Mouse (Mus musculus) C2C12 (cell line): Measurements from ENCODE around the gene Kcnd1. TPM values are rescaled to one million over a fixed set of nuclear protein-coding genes. Genes with fewer than 3 reads are reported as not detected.

Experiments used
- H3K27me3 ChIP-seq: one replicate; pipeline ENCODE4 v1.6.1; 2011; ENCODE audit not compliant: control insufficient read depth, insufficient read depth, insufficient read length
- H3K36me3 ChIP-seq: one replicate; pipeline ENCODE4 v1.6.1; 2011; ENCODE audit not compliant: control insufficient read depth, insufficient read depth
- H3K4me3 ChIP-seq: one replicate; pipeline ENCODE4 v1.5.1; 2011; ENCODE audit warnings: mild to moderate bottlenecking, control low read depth; ENCODE audit not compliant: poor library complexity, insufficient read depth, severe bottlenecking
- H3K79me2 ChIP-seq: one replicate; pipeline ENCODE4 v1.6.1; 2011; ENCODE audit not compliant: control insufficient read depth, insufficient read depth
- H3K79me3 ChIP-seq: one replicate; pipeline ENCODE4 v1.6.1; 2011; ENCODE audit warnings: low read depth, control low read depth
- H3ac ChIP-seq: one replicate; pipeline ENCODE3; 2011; ENCODE audit warnings: low read depth; ENCODE audit not compliant: control insufficient read depth, insufficient read length
- CEBPB ChIP-seq: IDR thresholded peaks from one replicate; pipeline ENCODE4 v1.6.1; 2011; ENCODE audit warnings: low read depth, mild to moderate bottlenecking, control low read depth, moderate library complexity
- CTCF ChIP-seq: IDR thresholded peaks from one replicate; pipeline ENCODE4 v1.5.1; 2011; ENCODE audit not compliant: control insufficient read depth, insufficient read depth, insufficient read length
- FOSL1 ChIP-seq: IDR thresholded peaks from one replicate; pipeline ENCODE4 v1.8.0; 2011; ENCODE audit warnings: mild to moderate bottlenecking, low read length; ENCODE audit not compliant: poor library complexity, insufficient read depth, severe bottlenecking
- MAX ChIP-seq: IDR thresholded peaks from one replicate; pipeline ENCODE4 v1.6.1; 2011; ENCODE audit warnings: mild to moderate bottlenecking, control low read depth
- MYOD1 ChIP-seq: IDR thresholded peaks from one replicate; pipeline ENCODE4 v1.6.1; 2011; ENCODE audit warnings: low read depth; ENCODE audit not compliant: control insufficient read depth, insufficient read length
- MYOG ChIP-seq: IDR thresholded peaks from one replicate; pipeline ENCODE4 v1.6.1; 2011; ENCODE audit not compliant: control insufficient read depth, insufficient read length; ENCODE audit errors: extremely low read depth
- USF1 ChIP-seq: IDR thresholded peaks from one replicate; pipeline ENCODE4 v1.6.1; 2011; ENCODE audit warnings: low read depth, mild to moderate bottlenecking, control low read depth, moderate library complexity
- polyA plus RNA-seq: library from polyadenylated mRNA; unstranded; fragments of >200 nt; fragmentation: generic; extraction: Trizol; gene quantifications from one replicate; pipeline ENCODE4 v1.2.1, GENCODE M21; 2012; ENCODE audit warnings: missing spikeins

Gene Kcnd1
- polyA plus RNA-seq, 1 experiment: 0.11 TPM

DNA sequence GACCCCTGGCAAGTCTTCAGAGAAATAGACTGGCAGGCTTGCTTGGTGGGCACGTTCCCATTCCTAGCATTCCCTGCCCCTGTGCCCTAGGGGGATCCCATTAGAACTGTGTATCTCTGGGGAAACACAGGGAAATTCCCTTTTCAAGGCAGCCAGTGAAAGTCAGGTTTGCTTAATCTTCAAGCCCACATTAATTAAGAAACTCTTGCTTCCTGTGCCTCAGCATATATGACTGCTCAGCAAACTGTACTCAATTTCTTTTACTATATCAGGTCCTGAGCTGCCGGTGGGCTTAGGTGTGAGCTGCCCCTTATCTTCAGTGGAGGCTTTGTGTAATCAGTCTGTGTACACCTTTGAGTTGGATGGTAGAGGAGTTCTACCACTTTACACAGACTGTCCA, 43.7 kb downstream of the Kcnd1 start:
- TF ChIP-seq MAX (no peak), USF1 (no peak), CTCF (no peak), MYOG (no peak), MYOD1 (no peak)
- Histone ChIP-seq H3ac (no peak overlapping the region), H3K4me3 (no peak overlapping the region), H3K27me3 (no peaks in the 10 kb centered on the region), H3K36me3 (no peaks in the 10 kb centered on the region), H3K79me2 (peaks cover 15% of the 10 kb centered on the region), H3K79me3 (peaks cover 4% of the 10 kb centered on the region)

DNA sequence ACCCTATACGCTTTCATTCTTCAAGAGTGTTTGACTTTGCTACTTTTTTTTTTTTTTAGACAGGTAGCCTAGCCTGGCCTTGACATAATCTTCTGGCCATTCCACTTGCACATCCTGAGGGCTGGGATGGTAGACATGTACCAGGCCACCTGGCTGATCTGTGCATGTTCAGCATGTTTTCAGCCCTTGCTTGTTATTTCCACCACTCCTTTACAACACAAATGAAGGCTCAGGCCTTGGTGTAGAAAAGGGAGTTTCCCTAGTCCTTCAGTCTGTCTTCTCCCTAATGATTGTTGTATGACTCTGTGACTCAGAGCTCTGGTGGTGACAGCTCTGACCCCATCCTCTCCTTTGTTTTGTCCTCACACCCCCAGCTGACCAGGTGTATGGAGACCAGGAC, 45.1 kb downstream of the Kcnd1 start:
- H3K36me3 ChIP-seq: no peaks in the 10 kb centered on the region
- peaks cover 4% of the 10 kb centered on the region for H3K79me3 ChIP-seq
- no peak overlapping the region for H3ac ChIP-seq
- peaks cover 8% of the 10 kb centered on the region for H3K79me2 ChIP-seq
- no peak for TF ChIP-seq MAX
- TF ChIP-seq FOSL1: no peak
- no peak overlapping the region for H3K4me3 ChIP-seq
- no peaks in the 10 kb centered on the region for H3K27me3 ChIP-seq

GRCm38 (mm10) chrX:7868506-7868905, 46.4 kb downstream of the Kcnd1 start:
- Histone ChIP-seq H3K79me2 (peaks cover 8% of the 10 kb centered on the region), H3K79me3 (peaks cover 4% of the 10 kb centered on the region), H3K36me3 (peaks cover 3% of the 10 kb centered on the region), H3ac (no peak overlapping the region), H3K4me3 (no peak overlapping the region), H3K27me3 (no peaks in the 10 kb centered on the region)
- TF ChIP-seq USF1: no peak
- no peak for TF ChIP-seq FOSL1
- TF ChIP-seq MAX: no peak
- TF ChIP-seq MYOG: no peak
- no peak for TF ChIP-seq CTCF
- no peak for TF ChIP-seq MYOD1
- no peak for TF ChIP-seq CEBPB

GRCm38 (mm10) chrX:7869826-7870225, 47.7 kb downstream of the Kcnd1 start:
- Histone ChIP-seq H3K4me3 (no peak overlapping the region), H3K79me3 (no peaks in the 10 kb centered on the region), H3ac (no peak overlapping the region), H3K36me3 (peaks cover 3% of the 10 kb centered on the region), H3K27me3 (no peaks in the 10 kb centered on the region), H3K79me2 (peaks cover 8% of the 10 kb centered on the region)
- no peak for TF ChIP-seq USF1
- no peak for TF ChIP-seq CTCF
- TF ChIP-seq MYOG: no peak
- TF ChIP-seq MAX: no peak
- TF ChIP-seq MYOD1: no peak
- TF ChIP-seq FOSL1: no peak
- no peak for TF ChIP-seq CEBPB

GRCm38 (mm10) chrX:7878007-7878419, 55.9 kb downstream of the Kcnd1 start, which contains the start of gene Pim2:
Pim2 (plus strand) TSS chrX:7878262.
- H3ac ChIP-seq: peak within 1 kb of the TSS; percentile 74

GRCm38 (mm10) chrX:7878495-7878894, 56.4 kb downstream of the Kcnd1 start:
- no peaks in the 10 kb centered on the region for H3K79me2 ChIP-seq
- H3K79me3 ChIP-seq: no peaks in the 10 kb centered on the region
- no peaks in the 10 kb centered on the region for H3K36me3 ChIP-seq
- H3K4me3 ChIP-seq: peak overlapping the region; percentile 23
- TF ChIP-seq CEBPB: no peak
- no peak for TF ChIP-seq MYOD1
- TF ChIP-seq MAX: no peak
- no peak for TF ChIP-seq USF1
- no peak for TF ChIP-seq CTCF
- TF ChIP-seq FOSL1: no peak
- TF ChIP-seq MYOG: no peak
- H3K27me3 ChIP-seq: no peaks in the 10 kb centered on the region
- peak overlapping the region; percentile 74 for H3ac ChIP-seq

More at GRCm38 (mm10) chrX:7878007-7878419, 55.9 kb downstream of the Kcnd1 start, which contains the start of gene Pim2:
- Histone ChIP-seq H3K4me3 (peak within 1 kb of the TSS; percentile 23), H3K79me2 (no peaks in the 10 kb centered on the region), H3K36me3 (no peaks in the 10 kb centered on the region), H3K79me3 (no peaks in the 10 kb centered on the region), H3K27me3 (no peaks in the 10 kb centered on the region)
- TF ChIP-seq MYOD1: no peak
- no peak for TF ChIP-seq FOSL1
- TF ChIP-seq USF1: no peak
- no peak for TF ChIP-seq MAX
- TF ChIP-seq CEBPB: no peak
- TF ChIP-seq CTCF: no peak
- no peak for TF ChIP-seq MYOG
